Mouse (Mus musculus) activated CD4-positive, CD25-positive, alpha-beta regulatory T cell, adult 4 months (primary cell): ENCODE measurements around the gene Aaas. TPM values are rescaled to one million over a fixed set of nuclear protein-coding genes. Genes with fewer than 3 reads are reported as not detected.
A peak's percentile ranks its signal among the peaks of the same experiment; 100 is the strongest.

Experiments used
- ATAC-seq: one replicate; pipeline ENCODE4 v1.8.0; 2017
- polyA plus RNA-seq, 2 experiments: library from polyadenylated mRNA; unstranded; fragments of 100-300 nt; shearing (Covaris generic); gene quantifications; one replicate each; pipeline ENCODE4 v1.2.1; 2017

Gene Aaas
- polyA plus RNA-seq, 2 experiments from 2014 or later: 45.7 to 48.7 TPM

DNA sequence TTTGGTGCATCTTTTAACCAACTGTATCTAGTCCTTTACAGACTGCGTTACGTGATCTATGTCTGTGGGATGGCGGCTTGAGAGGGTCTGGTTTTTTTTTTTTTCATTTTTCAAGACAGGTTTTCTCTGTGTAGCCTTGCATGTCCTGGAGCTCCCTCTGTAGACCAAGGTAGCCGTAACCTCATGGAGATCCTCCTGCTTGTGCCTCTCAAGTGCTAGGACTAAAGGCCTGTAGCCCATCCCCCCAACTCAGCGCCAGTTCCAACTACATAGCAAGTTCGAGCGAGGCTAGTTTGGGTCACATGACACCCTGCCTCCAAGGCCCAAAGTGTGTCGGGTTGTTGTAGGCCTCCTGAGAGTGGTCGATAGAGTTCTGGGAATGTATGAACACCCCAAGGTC is 41.9 kb downstream of the Aaas start:
- ATAC-seq: no peak

DNA sequence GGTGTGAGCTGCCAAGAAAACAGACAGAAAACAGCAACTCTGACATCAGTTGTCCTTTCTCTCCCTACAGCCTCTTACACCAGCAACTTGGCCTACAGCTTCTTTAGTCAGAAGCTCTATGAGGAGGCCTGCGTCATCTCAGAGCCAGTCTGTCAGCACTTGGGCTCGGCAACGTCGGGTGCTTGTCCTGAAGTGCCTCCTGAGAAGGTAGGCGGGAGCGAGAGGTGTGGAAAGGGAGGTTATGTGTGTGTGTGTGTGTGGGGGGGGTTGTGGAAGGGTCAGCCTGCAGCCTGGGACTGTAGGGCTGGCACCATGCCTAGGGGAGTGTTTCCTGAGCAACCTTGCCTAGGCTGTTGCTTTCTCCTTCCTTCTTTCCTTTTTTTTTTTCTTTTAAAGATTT is 48.0 kb downstream of the Aaas start:
- ATAC-seq: no peak

DNA sequence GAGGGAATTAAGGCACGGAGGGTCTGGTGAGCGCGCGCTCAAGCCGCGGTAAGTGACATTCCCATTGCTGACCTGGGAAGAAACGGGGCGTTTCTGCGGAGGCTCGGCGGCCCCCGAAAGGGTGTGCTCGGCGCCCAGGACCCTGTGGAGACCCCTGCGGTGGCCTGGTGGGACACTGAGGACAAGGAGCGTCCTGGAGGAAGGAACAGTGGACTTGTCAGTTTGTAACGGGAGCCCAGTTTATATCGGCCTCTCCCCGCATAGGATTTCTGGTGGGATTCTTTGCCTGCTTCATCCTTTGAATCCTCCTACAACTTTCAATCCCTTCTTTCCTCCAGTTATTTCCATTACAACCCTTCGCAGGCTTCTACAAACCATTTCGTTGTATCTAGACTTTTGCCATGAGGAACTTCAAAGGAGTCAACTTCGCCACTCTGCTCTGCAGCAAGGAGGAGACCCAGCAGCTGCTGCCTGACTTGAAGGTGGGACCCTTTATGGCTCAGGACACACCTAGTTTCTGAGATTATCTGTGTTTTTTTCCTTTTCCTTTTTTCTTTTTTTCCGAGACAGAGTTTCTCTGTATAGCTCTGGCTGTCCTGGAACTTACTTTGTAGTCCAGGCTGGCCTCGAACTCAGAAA is 54.1 kb downstream of the Aaas start:
- no peak for ATAC-seq

DNA sequence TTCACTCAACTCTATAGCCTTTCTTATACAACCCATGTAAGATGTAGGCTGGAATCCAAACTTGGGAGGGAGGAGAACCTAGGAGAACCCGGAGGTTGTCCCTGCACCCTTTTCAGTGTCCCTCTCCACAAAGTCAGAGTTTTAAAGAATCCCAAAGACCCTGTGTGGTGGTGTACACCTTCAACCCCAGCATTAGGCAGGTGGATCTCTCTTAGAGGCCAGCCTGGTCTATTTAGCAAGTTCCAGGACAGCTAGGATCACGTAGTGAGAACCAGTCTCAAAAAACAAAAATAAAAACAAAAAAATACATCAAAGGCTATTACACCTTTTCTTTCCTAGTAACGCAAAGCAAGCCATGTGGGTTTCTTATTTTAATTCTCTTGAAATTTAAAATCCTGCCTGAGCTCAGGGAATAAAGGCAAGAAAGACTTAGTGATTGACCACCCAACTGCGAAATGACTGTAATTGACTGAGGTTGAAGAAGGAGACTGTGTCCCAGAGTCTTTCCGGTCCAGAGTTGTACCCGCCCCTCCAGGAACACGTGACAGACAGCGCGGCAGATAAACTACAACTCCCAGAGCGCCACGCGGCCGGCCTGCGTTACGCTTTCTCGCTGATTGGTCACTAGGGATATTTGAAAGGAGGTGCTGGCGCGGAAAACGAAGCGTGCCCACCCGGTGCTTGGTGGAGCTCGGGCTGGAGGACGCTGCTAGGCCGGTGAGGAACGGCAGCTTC is 54.8 kb downstream of the Aaas start, which contains the start of gene Espl1:
Gene Espl1 (plus strand): TSS at position 634 of the 735 bp plus-strand sequence.
- ATAC-seq: peak; percentile 100

Other genes starting within 250 kb of the Aaas start
- 10 to 100 TPM; 19.5 to 42.0 TPM for gene Spryd3, start 214.5 kb downstream of the Aaas start, polyA plus RNA-seq
- gene Igfbp6, start 206.4 kb downstream of the Aaas start, polyA plus RNA-seq: under 1 TPM in 1 of 2 experiments, not detected in 1; 0.81 TPM
- 1 to 10 TPM; 1.2 to 1.5 TPM for gene Soat2, start 200.2 kb downstream of the Aaas start, polyA plus RNA-seq
- 10 to 100 TPM; 21.5 to 23.1 TPM for gene Zfp740, start 147.5 kb downstream of the Aaas start, polyA plus RNA-seq
- 1 to 10 TPM; 6.6 to 9.3 TPM for gene Csad, start 146.0 kb downstream of the Aaas start, polyA plus RNA-seq
- gene Itgb7, start 118.8 kb downstream of the Aaas start, polyA plus RNA-seq: 100 to 1,000 TPM; 511 to 537 TPM
- 10 to 100 TPM; 16.9 to 24.8 TPM for gene Rarg, start 93.3 kb downstream of the Aaas start, polyA plus RNA-seq
- not detected for gene Gm9918, start 80.2 kb downstream of the Aaas start, polyA plus RNA-seq
- 10 to 100 TPM; 36.7 to 40.7 TPM for gene Mfsd5, start 71.3 kb downstream of the Aaas start, polyA plus RNA-seq
- 1 to 10 TPM; 3.6 to 5.0 TPM for gene Espl1, start 54.5 kb downstream of the Aaas start, polyA plus RNA-seq
- gene Pfdn5, start 24.7 kb downstream of the Aaas start, polyA plus RNA-seq: 1,000 to 10,000 TPM; 1,328 to 1,584 TPM
- 100 to 1,000 TPM; 109 to 120 TPM for gene Myg1, start 19.1 kb downstream of the Aaas start, polyA plus RNA-seq
- gene Sp7, start 16.4 kb upstream of the Aaas start, polyA plus RNA-seq: not detected
- gene Sp1, start 55.4 kb upstream of the Aaas start, polyA plus RNA-seq: 10 to 100 TPM; 20.6 to 21.6 TPM
- not detected for gene Amhr2, start 94.6 kb upstream of the Aaas start, polyA plus RNA-seq
- 1,000 to 10,000 TPM; 1,157 to 1,321 TPM for gene Prr13, start 108.3 kb upstream of the Aaas start, polyA plus RNA-seq
- 100 to 1,000 TPM; 208 to 220 TPM for gene Pcbp2, start 119.8 kb upstream of the Aaas start, polyA plus RNA-seq
- gene Gm10337, start 153.0 kb upstream of the Aaas start, polyA plus RNA-seq: not detected
- gene Map3k12, start 166.3 kb upstream of the Aaas start, polyA plus RNA-seq: 1 to 10 TPM; 5.5 to 6.2 TPM
- 10 to 100 TPM; 25.3 to 25.9 TPM for gene Tarbp2, start 167.4 kb upstream of the Aaas start, polyA plus RNA-seq
- gene Npff, start 174.2 kb upstream of the Aaas start, polyA plus RNA-seq: 1 to 10 TPM; 3.7 to 5.7 TPM